ENCODE assay signal across 9 mouse cellular contexts in genomic region chr4:43577237-43577881, GRCm38 (mm10). TPM values are rescaled to one million over a fixed set of nuclear protein-coding genes. Genes with fewer than 3 reads are reported as not detected.
A peak's percentile ranks its signal among the peaks of the same experiment; 100 is the strongest.
DNase-seq lines count a peak whose midpoint lies in the region; ATAC-seq and TF ChIP-seq lines count a peak whose summit lies in the region.
"Had no signal": no experiment of that assay in that cellular context is flagged by ENCODE, and none has a peak within 500 bp of the region (broad histone marks: within the 10 kb centered on the region; RNA-seq: fewer than 3 reads in every experiment).

No protein-coding gene starts in this region.

- no peak overlapping the region for H3K27ac ChIP-seq in lung, embryonic 16.5 days (ENCODE audit: low read length)
- H3K27ac ChIP-seq in forebrain, embryonic 10.5 days: no peak overlapping the region
- peak overlapping the region; percentile 94 for H3K27ac ChIP-seq in limb, embryonic 10.5 days
- no peak overlapping the region for H3K27ac ChIP-seq in olfactory bulb, adult 2 months (ENCODE audit: insufficient read depth, low read depth, low read length)

- H3K36me3 ChIP-seq in lung, embryonic 16.5 days (ENCODE audit: control insufficient read depth, insufficient read depth, low read length): peaks cover 21% of the 10 kb centered on the region
- H3K36me3 ChIP-seq in forebrain, embryonic 10.5 days (replicated peaks): peaks cover 61% of the 10 kb centered on the region
- peaks cover 59% of the 10 kb centered on the region for H3K36me3 ChIP-seq in limb, embryonic 10.5 days

- no peak for TF ChIP-seq POLR2A in olfactory bulb, adult 2 months (IDR thresholded peaks at IDR 0.05; ENCODE audit: insufficient read depth, low read depth, low read length)

- no peaks in the 10 kb centered on the region for H3K9me3 ChIP-seq in lung, embryonic 16.5 days (ENCODE audit: control insufficient read depth, low read length)
- no peaks in the 10 kb centered on the region for H3K9me3 ChIP-seq in forebrain, embryonic 10.5 days
- H3K9me3 ChIP-seq in limb, embryonic 10.5 days (replicated peaks): no peaks in the 10 kb centered on the region

- peak overlapping the region; percentile 90 for H3K9ac ChIP-seq in lung, embryonic 16.5 days (ENCODE audit: low read length)

- H3K4me3 ChIP-seq in lung, embryonic 16.5 days (ENCODE audit: low read length): peak overlapping the region; percentile 74
- peak overlapping the region; percentile 96 for H3K4me3 ChIP-seq in forebrain, embryonic 10.5 days
- peak overlapping the region; percentile 84 for H3K4me3 ChIP-seq in limb, embryonic 10.5 days
- peak overlapping the region; percentile 94 for H3K4me3 ChIP-seq in olfactory bulb, adult 2 months (ENCODE audit: insufficient read depth, low read depth, low read length)

- no peak for TF ChIP-seq CTCF in olfactory bulb, adult 2 months (IDR thresholded peaks at IDR 0.05; ENCODE audit: insufficient read depth, low read depth, low read length)

- H3K27me3 ChIP-seq in lung, embryonic 16.5 days (ENCODE audit: control insufficient read depth, insufficient read depth, low read depth, low read length): no peaks in the 10 kb centered on the region
- H3K27me3 ChIP-seq in forebrain, embryonic 10.5 days (ENCODE audit: poor library complexity, severe bottlenecking): no peaks in the 10 kb centered on the region
- no peaks in the 10 kb centered on the region for H3K27me3 ChIP-seq in limb, embryonic 10.5 days (ENCODE audit: low read depth, poor library complexity, severe bottlenecking)

- WGBS in lung, embryonic 16.5 days: 32% methylated on average over 8 of the region's 8 CpGs
- 60% methylated on average over 8 of the region's 8 CpGs for WGBS in forebrain, embryonic 10.5 days
- WGBS in limb, embryonic 10.5 days: 58% methylated on average over 8 of the region's 8 CpGs
- 24% methylated on average over 8 of the region's 8 CpGs for WGBS in olfactory bulb, adult 2 months

- no peak for ATAC-seq in lung, embryonic 16.5 days (ENCODE audit: low read depth)

- H3K4me2 ChIP-seq in lung, embryonic 16.5 days (ENCODE audit: low read depth, low read length): peak overlapping the region; percentile 93

- peaks cover 24% of the 10 kb centered on the region for H3K4me1 ChIP-seq in lung, embryonic 16.5 days (replicated peaks; ENCODE audit: control insufficient read depth, insufficient read depth, low read length)
- peaks cover 48% of the 10 kb centered on the region for H3K4me1 ChIP-seq in forebrain, embryonic 10.5 days
- peaks cover 39% of the 10 kb centered on the region for H3K4me1 ChIP-seq in limb, embryonic 10.5 days
- peaks cover 10% of the 10 kb centered on the region for H3K4me1 ChIP-seq in olfactory bulb, adult 2 months (ENCODE audit: control insufficient read depth, insufficient read depth, low read length)

- DNase-seq in lung, postnatal 4 days: no peak
- no peak for DNase-seq in forebrain, embryonic 10.5 days (ENCODE audit: extremely low spot score, low spot score)
- DNase-seq in limb, embryonic 10.5 days (ENCODE audit: low spot score): no peak
- DNase-seq in thymus, postnatal 25 days: no peak
- no peak for DNase-seq in yolk sac, embryonic 10.5 days (ENCODE audit: low spot score)
- DNase-seq in spleen, postnatal 14 days (ENCODE audit: low spot score in 2 of 2): no peak
- DNase-seq: lung, adult 18-20 months had no signal

RNA-seq across cellular contexts. Expression of gene Rgp1, which starts 1.2 kb away (rescaled TPM):
- polyA plus RNA-seq in lung, embryonic 16.5 days (2015; fragmentation: Nextera tagmentation; extraction: Ambion mirVana): 23.1 and 25.0 TPM in 2 replicates
- polyA plus RNA-seq in forebrain, embryonic 10.5 days (2016; fragmentation: Nextera tagmentation; extraction: Ambion mirVana): 15.3 and 24.2 TPM in 2 replicates
- 22.7 and 30.0 TPM in 2 replicates for polyA plus RNA-seq in limb, embryonic 10.5 days (2016; fragmentation: Nextera tagmentation; extraction: Ambion mirVana)
- polyA plus RNA-seq in olfactory bulb, adult 2 months (2012; ENCODE audit: insufficient read depth, insufficient read length, low replicate concordance, missing spikeins): 242 TPM in 1 of 2 replicates, not detected in the other

RNA-seq across cellular contexts. Expression of gene Gba2, which starts 1.3 kb away (rescaled TPM):
- 21.0 and 21.3 TPM in 2 replicates for polyA plus RNA-seq in lung, embryonic 16.5 days (2015; fragmentation: Nextera tagmentation; extraction: Ambion mirVana)
- 24.3 and 26.4 TPM in 2 replicates for polyA plus RNA-seq in forebrain, embryonic 10.5 days (2016; fragmentation: Nextera tagmentation; extraction: Ambion mirVana)
- polyA plus RNA-seq in limb, embryonic 10.5 days (2016; fragmentation: Nextera tagmentation; extraction: Ambion mirVana): 24.3 and 29.2 TPM in 2 replicates
- polyA plus RNA-seq in olfactory bulb, adult 2 months (2012; ENCODE audit: insufficient read depth, insufficient read length, low replicate concordance, missing spikeins): not detected in 2 replicates

RNA-seq across cellular contexts. Expression of gene Msmp, which starts 6.9 kb away (rescaled TPM):
- 0.38 and 1.1 TPM in 2 replicates for polyA plus RNA-seq in lung, embryonic 16.5 days (2015; fragmentation: Nextera tagmentation; extraction: Ambion mirVana)
- 0.97 TPM in 1 of 2 replicates, not detected in the other for polyA plus RNA-seq in forebrain, embryonic 10.5 days (2016; fragmentation: Nextera tagmentation; extraction: Ambion mirVana)
- 0.44 TPM in 1 of 2 replicates, not detected in the other for polyA plus RNA-seq in limb, embryonic 10.5 days (2016; fragmentation: Nextera tagmentation; extraction: Ambion mirVana)
- polyA plus RNA-seq in olfactory bulb, adult 2 months (2012; ENCODE audit: insufficient read depth, insufficient read length, low replicate concordance, missing spikeins): not detected in 2 replicates

RNA-seq across cellular contexts. Expression of gene Tln1, which starts 14.9 kb away (rescaled TPM):
- polyA plus RNA-seq in lung, embryonic 16.5 days (2015; fragmentation: Nextera tagmentation; extraction: Ambion mirVana): 68.7 and 84.9 TPM in 2 replicates
- polyA plus RNA-seq in forebrain, embryonic 10.5 days (2016; fragmentation: Nextera tagmentation; extraction: Ambion mirVana): 42.5 and 43.0 TPM in 2 replicates
- 46.8 and 51.1 TPM in 2 replicates for polyA plus RNA-seq in limb, embryonic 10.5 days (2016; fragmentation: Nextera tagmentation; extraction: Ambion mirVana)
- polyA plus RNA-seq in olfactory bulb, adult 2 months (2012; ENCODE audit: insufficient read depth, insufficient read length, low replicate concordance, missing spikeins): 147 TPM in 1 of 2 replicates, not detected in the other

RNA-seq across cellular contexts. Expression of gene Creb3, which starts 15.2 kb away (rescaled TPM):
- polyA plus RNA-seq in lung, embryonic 16.5 days (2015; fragmentation: Nextera tagmentation; extraction: Ambion mirVana): 69.5 and 70.9 TPM in 2 replicates
- polyA plus RNA-seq in forebrain, embryonic 10.5 days (2016; fragmentation: Nextera tagmentation; extraction: Ambion mirVana): 32.5 and 34.4 TPM in 2 replicates
- polyA plus RNA-seq in limb, embryonic 10.5 days (2016; fragmentation: Nextera tagmentation; extraction: Ambion mirVana): 27.3 and 40.5 TPM in 2 replicates
- not detected in 2 replicates for polyA plus RNA-seq in olfactory bulb, adult 2 months (2012; ENCODE audit: insufficient read depth, insufficient read length, low replicate concordance, missing spikeins)
